Mouse (Mus musculus): ENCODE measurements at regions not wholly inside any gene's neighbourhood (a gene's known extent, or its start where the extent isn't known, plus 50 kb on each side); places are given as distances from the start of the nearest gene placed in this dataset.

- no peaks in the 10 kb centered on the region for H3K4me1 ChIP-seq (ENCODE audit: control insufficient read depth, insufficient read depth, low read length)
- no peaks in the 10 kb centered on the region for H3K27me3 ChIP-seq (ENCODE audit: control insufficient read depth, insufficient read depth, low read length)
- ATAC-seq (replicated peaks; ENCODE audit: insufficient number of reproducible peaks, low FRiP score, low TSS enrichment, low read depth) (no peak), DNase-seq (ENCODE audit: low spot score) (no peak)
- no peaks in the 10 kb centered on the region for H3K36me3 ChIP-seq (replicated peaks; ENCODE audit: control insufficient read depth, insufficient read depth, low read depth, low read length)
- 75% methylated on average over 7 of the region's 7 CpGs for WGBS
- no peaks in the 10 kb centered on the region for H3K9me3 ChIP-seq (replicated peaks; ENCODE audit: control insufficient read depth, low read length)
- H3K27ac ChIP-seq (replicated peaks; ENCODE audit: low read depth, low read length), result no peak overlapping the region
- no peak overlapping the region for H3K9ac ChIP-seq (replicated peaks; ENCODE audit: low read length)
- no peak overlapping the region for H3K4me2 ChIP-seq (ENCODE audit: low read depth, low read length)
- no peak overlapping the region for H3K4me3 ChIP-seq (ENCODE audit: low read depth, low read length)
These were observed 63.7 kb upstream of the Mylip start for GRCm38 (mm10) chr13:45325736-45326293.

DNA sequence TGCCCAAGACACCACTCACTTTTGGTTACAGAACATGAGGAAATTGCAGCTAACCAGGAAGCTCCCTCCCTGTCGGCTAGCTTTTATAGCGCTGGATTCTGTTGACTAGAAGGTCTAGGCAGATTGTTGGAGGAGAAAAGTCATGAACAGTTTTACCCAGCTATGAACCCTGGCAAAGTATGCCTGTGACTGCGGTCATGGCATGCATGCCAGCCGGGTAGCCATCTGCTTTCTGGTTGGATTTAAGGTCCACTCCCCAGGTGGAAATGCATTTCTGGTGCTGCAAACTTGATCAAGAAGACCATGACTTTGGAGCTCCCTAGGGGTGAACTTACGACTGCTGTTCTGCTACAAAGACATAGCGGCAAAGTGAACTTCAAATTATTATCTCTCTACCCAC, 62.8 kb upstream of the Mylip start:
- Histone ChIP-seq H3K36me3 (replicated peaks; ENCODE audit: control insufficient read depth, insufficient read depth, low read depth, low read length) (no peaks in the 10 kb centered on the region), H3K9ac (replicated peaks; ENCODE audit: low read length) (no peak overlapping the region), H3K4me2 (ENCODE audit: low read depth, low read length) (no peak overlapping the region), H3K9me3 (replicated peaks; ENCODE audit: control insufficient read depth, low read length) (no peaks in the 10 kb centered on the region), H3K27ac (replicated peaks; ENCODE audit: low read depth, low read length) (no peak overlapping the region), H3K4me3 (ENCODE audit: low read depth, low read length) (no peak overlapping the region), H3K27me3 (ENCODE audit: control insufficient read depth, insufficient read depth, low read length) (no peaks in the 10 kb centered on the region), H3K4me1 (ENCODE audit: control insufficient read depth, insufficient read depth, low read length) (no peaks in the 10 kb centered on the region)
- DNase-seq (ENCODE audit: low spot score), result no peak
- WGBS, result 92% methylated on average over 6 of the region's 6 CpGs
- no peak for ATAC-seq (replicated peaks; ENCODE audit: insufficient number of reproducible peaks, low FRiP score, low TSS enrichment, low read depth)

GRCm38 (mm10) chr13:45330561-45330960, 59.0 kb upstream of the Mylip start:
- no peak for ATAC-seq (replicated peaks; ENCODE audit: insufficient number of reproducible peaks, low FRiP score, low TSS enrichment, low read depth)
- WGBS, result 82% methylated on average over 8 of the region's 8 CpGs
- no peak overlapping the region for H3K4me3 ChIP-seq (ENCODE audit: low read depth, low read length)

GRCm38 (mm10) chr13:45332031-45332430, 57.5 kb upstream of the Mylip start:
- ATAC-seq (replicated peaks; ENCODE audit: insufficient number of reproducible peaks, low FRiP score, low TSS enrichment, low read depth), result no peak
- whole genome bisulfite sequencing, result 51% methylated on average over 3 of the region's 3 CpGs

More at GRCm38 (mm10) chr13:45330561-45330960, 59.0 kb upstream of the Mylip start:
- Histone ChIP-seq H3K9ac (replicated peaks; ENCODE audit: low read length) (no peak overlapping the region), H3K4me2 (ENCODE audit: low read depth, low read length) (no peak overlapping the region), H3K36me3 (replicated peaks; ENCODE audit: control insufficient read depth, insufficient read depth, low read depth, low read length) (no peaks in the 10 kb centered on the region), H3K9me3 (replicated peaks; ENCODE audit: control insufficient read depth, low read length) (no peaks in the 10 kb centered on the region), H3K27ac (replicated peaks; ENCODE audit: low read depth, low read length) (no peak overlapping the region), H3K4me1 (ENCODE audit: control insufficient read depth, insufficient read depth, low read length) (no peaks in the 10 kb centered on the region), H3K27me3 (ENCODE audit: control insufficient read depth, insufficient read depth, low read length) (no peaks in the 10 kb centered on the region)
- no peak for DNase-seq (ENCODE audit: low spot score)

GRCm38 (mm10) chr13:45333634-45334033, 55.9 kb upstream of the Mylip start:
- no peak overlapping the region for H3K9ac ChIP-seq (replicated peaks; ENCODE audit: low read length)
- ATAC-seq (replicated peaks; ENCODE audit: insufficient number of reproducible peaks, low FRiP score, low TSS enrichment, low read depth), result no peak

More at GRCm38 (mm10) chr13:45332031-45332430, 57.5 kb upstream of the Mylip start:
- H3K36me3 ChIP-seq (replicated peaks; ENCODE audit: control insufficient read depth, insufficient read depth, low read depth, low read length), result no peaks in the 10 kb centered on the region
- peak; percentile 50 for DNase-seq (ENCODE audit: low spot score)
- no peak overlapping the region for H3K27ac ChIP-seq (replicated peaks; ENCODE audit: low read depth, low read length)
- H3K4me3 ChIP-seq (ENCODE audit: low read depth, low read length), result no peak overlapping the region
- H3K27me3 ChIP-seq (ENCODE audit: control insufficient read depth, insufficient read depth, low read length), result no peaks in the 10 kb centered on the region
- H3K9me3 ChIP-seq (replicated peaks; ENCODE audit: control insufficient read depth, low read length), result no peaks in the 10 kb centered on the region
- no peak overlapping the region for H3K9ac ChIP-seq (replicated peaks; ENCODE audit: low read length)
- H3K4me1 ChIP-seq (ENCODE audit: control insufficient read depth, insufficient read depth, low read length), result no peaks in the 10 kb centered on the region
- no peak overlapping the region for H3K4me2 ChIP-seq (ENCODE audit: low read depth, low read length)

More at GRCm38 (mm10) chr13:45333634-45334033, 55.9 kb upstream of the Mylip start:
- no peak overlapping the region for H3K27ac ChIP-seq (replicated peaks; ENCODE audit: low read depth, low read length)
- no peaks in the 10 kb centered on the region for H3K36me3 ChIP-seq (replicated peaks; ENCODE audit: control insufficient read depth, insufficient read depth, low read depth, low read length)
- no peaks in the 10 kb centered on the region for H3K9me3 ChIP-seq (replicated peaks; ENCODE audit: control insufficient read depth, low read length)
- H3K4me1 ChIP-seq (ENCODE audit: control insufficient read depth, insufficient read depth, low read length), result no peaks in the 10 kb centered on the region
- WGBS, result 81% methylated on average over 5 of the region's 5 CpGs
- H3K27me3 ChIP-seq (ENCODE audit: control insufficient read depth, insufficient read depth, low read length), result no peaks in the 10 kb centered on the region
- H3K4me2 ChIP-seq (ENCODE audit: low read depth, low read length), result no peak overlapping the region
- no peak overlapping the region for H3K4me3 ChIP-seq (ENCODE audit: low read depth, low read length)
- DNase-seq (ENCODE audit: low spot score), result no peak
